Mouse (Mus musculus) kidney, postnatal 36 days (tissue): ENCODE measurements around the gene Gm10591.
"Not testable (repeated sequence)": the region's sequence is repeated elsewhere in the genome, so short reads cannot be mapped to it uniquely, and the experiment has no call there.

ENCODE experiments used
- DNase-seq, 2 experiments: peaks; one replicate each; pipeline ENCODE4 v3.0.0; 2021 to 2022; ENCODE audit warnings: mixed read lengths in 2 of 2

Gm10591 gene

GRCm38 (mm10) chr4:42611895-42612294 lies at the start of gene Gm10591:
TSS of gene Gm10591 (plus strand) at chr4:42612195.
- DNase-seq = not testable (repeated sequence)

- not testable (repeated sequence) for DNase-seq
Measured at GRCm38 (mm10) chr4:42629419-42629818, 17.4 kb downstream of the Gm10591 start, which contains the start of gene Gm2564. TSS of gene Gm2564 (plus strand) at chr4:42629719.

- DNase-seq = not testable (repeated sequence)
Measured at GRCm38 (mm10) chr4:42654951-42655350, 43.0 kb downstream of the Gm10591 start, which contains the start of gene Ccl27b. TSS of gene Ccl27b (plus strand) at chr4:42655251.

- not testable (repeated sequence) for DNase-seq
Measured at GRCm38 (mm10) chr4:42661793-42662192, 49.8 kb downstream of the Gm10591 start, which contains the start of gene Il11ra2. TSS of gene Il11ra2 (minus strand) at chr4:42661893.
